Mouse (Mus musculus): Measurements from ENCODE around the gene Efcab9.

The Efcab9 gene

GRCm38 (mm10) chr11:32555103-32555689 is 23.3 kb upstream of the Efcab9 start:
- no peak for DNase-seq

DNA sequence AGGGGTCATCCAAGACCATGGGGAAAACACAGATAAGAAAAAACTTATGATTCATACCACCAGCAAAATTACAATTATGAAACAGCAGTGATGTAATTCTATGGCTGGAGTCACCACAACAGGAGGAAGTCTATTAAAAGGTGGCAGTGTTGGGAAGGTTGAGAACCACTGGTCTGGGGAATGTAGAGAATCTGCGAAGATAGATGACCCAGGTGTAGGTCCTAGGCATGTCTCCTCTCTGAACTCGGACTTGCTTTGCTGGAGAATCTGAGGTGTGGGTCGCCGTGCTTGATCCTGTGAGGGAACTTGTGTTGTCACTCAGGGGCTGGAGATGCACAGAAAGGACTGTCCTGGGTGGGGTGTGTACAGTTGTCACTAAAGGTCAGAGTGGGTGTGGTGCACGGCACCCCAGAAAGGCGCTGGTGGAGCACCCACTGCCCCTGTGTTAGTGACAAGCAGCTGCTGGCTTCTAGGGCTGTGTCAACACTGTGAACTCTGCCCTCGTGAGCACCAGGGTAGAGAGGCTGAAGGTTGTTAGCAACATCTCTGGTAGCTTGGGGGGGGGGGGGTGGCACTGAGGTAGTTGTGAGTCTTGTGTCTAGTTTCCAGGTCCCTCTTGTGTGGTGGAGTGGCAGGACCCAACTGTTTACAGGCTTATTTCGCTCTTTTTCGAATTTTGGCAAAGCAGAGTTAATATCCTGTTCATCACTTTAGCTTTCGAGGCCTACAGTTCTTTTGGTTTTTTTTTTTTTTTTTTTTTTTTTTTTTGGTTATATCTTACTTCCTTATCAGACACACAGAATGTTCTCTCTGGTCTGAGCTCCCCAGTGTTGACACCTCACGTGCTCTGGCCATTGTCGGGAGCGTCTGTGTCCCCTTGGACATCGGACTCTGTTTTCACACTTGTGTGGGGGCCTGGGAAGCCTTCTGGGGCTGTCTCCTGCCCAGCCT is 22.5 kb upstream of the Efcab9 start:
- DNase-seq, result no peak

GRCm38 (mm10) chr11:32553311-32554140 is 21.6 kb upstream of the Efcab9 start:
- no peak for DNase-seq

DNA sequence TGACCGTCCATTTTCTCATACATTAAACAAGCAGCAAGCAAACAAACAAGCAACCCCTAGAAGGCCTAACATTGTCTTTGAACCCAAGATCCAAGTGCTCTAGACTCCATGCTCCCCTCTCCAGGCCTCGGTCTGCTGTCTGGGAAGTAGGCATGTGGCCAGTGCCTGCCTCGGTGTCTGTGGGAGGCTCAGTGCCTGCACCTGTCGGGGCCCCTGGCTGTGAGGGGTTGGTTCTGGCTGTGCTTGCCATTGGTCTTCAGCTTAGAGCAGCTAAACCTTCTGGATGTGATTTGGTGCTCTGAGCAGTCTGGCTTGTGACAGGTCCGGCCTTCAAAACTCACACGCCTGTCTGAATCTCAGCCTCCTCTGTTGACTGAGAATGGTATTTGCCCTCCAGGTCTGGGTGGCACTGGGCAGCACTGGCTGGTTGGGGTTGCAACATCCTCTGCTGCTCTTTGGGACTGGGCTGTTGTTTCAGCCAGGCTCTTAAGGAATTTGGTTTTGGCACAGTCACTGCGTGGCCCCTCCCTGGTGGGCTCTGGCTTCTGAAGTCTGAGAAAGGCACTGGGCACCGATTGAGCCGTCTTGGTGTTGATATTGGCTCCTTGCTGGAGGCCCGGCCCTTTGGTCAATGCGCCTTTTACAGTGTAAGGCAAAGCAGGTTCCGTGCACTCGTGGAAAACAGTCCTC is 20.7 kb upstream of the Efcab9 start:
- DNase-seq, result no peak

- no peak for DNase-seq
Measured at GRCm38 (mm10) chr11:32551579-32552297, 19.9 kb upstream of the Efcab9 start.

- no peak for DNase-seq
Measured at GRCm38 (mm10) chr11:32551056-32551455, 19.2 kb upstream of the Efcab9 start.

GRCm38 (mm10) chr11:32550102-32550501 is 18.2 kb upstream of the Efcab9 start:
- DNase-seq, result no peak

- DNase-seq, result no peak
Measured at GRCm38 (mm10) chr11:32549236-32549635, 17.4 kb upstream of the Efcab9 start.

DNA sequence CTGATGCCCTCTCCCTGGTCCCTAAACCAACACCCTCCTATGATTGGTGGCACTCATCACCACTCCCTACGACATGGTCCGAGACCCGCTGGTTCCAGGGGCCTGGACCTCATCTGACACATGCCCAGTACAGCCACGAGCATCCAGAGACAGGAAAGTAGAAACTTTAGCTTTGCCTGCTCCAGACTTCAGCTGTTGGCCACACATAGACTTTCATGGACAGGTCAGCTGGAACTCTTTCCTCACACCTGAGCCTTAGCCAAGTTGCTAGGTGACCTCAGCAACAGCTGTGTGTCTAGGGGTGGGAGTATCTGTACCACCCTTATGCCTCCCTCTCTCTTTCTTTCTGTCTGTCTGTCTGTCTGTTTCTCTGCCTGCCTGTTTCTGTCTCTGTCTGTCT is 16.4 kb upstream of the Efcab9 start:
- DNase-seq, result no peak

DNA sequence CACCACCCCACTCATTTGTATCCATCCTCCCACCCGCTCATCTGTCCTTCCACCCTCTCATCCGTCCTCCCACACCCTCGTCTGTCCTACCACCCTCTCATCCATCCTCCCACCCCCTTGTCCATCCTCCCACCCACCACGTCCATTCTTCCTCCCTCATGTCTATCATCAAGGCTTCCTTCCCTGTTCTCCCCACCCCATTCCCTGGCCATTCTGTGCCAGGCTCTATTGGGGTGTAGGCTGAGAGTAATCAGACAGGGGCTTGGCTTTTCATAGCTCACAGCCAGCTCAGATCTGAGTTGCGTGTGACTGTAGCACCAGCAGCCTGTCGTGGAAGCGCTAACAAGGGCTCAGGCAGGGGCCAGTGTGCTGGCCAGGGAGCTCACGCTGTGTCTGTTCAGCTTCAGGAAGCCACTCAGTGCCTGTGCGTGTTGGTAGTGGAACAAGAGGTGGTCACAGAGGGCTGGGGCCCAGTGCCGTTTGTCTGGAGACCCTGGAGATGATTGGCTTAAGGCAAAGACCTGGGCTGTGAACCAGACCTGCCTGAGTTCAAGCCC is 15.6 kb upstream of the Efcab9 start:
- DNase-seq, result no peak

DNA sequence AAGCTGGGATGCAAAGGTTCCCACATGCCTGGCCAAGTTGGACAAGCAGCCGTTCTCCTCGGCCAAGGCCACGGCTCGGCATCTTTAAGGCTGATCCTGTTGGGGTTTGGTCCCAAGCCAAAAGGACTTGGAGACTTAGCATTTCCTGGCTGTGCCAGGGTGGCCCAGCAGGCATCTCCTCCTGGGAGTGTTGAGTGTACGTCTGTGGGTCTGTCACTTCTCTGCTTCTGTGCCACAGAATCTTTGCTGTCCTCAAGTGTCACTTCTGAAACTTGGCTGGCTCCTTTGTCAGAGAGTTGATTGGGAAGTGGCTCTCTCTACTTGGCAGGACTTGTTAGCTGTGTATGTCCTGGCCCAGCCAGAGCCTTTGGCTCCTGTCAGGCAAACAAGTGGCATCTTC is 14.6 kb upstream of the Efcab9 start:
- no peak for DNase-seq

GRCm38 (mm10) chr11:32545605-32546004 is 13.7 kb upstream of the Efcab9 start:
- DNase-seq, result peak; percentile 48

- no peak for DNase-seq
Measured at GRCm38 (mm10) chr11:32544497-32544896, 12.6 kb upstream of the Efcab9 start.

DNA sequence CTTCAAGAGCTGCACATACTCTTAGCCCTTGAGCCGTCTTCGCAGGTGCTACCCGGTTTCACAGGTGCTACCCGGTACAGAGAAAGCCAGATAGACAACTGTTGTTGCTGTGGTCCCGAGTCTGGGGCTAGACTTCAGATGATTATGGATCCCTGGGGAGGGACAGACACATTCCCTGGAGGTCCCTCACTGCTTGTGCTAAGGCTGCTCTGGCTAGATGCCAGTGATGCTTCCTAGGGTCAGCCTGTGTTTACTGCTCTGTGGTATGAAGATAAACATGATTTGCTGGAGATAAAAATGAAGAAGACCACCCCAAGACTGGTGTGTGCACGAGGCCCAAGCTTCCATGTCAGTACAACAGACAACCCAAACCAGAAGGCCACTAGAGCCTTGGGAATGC is 12.2 kb upstream of the Efcab9 start:
- DNase-seq, result no peak

DNA sequence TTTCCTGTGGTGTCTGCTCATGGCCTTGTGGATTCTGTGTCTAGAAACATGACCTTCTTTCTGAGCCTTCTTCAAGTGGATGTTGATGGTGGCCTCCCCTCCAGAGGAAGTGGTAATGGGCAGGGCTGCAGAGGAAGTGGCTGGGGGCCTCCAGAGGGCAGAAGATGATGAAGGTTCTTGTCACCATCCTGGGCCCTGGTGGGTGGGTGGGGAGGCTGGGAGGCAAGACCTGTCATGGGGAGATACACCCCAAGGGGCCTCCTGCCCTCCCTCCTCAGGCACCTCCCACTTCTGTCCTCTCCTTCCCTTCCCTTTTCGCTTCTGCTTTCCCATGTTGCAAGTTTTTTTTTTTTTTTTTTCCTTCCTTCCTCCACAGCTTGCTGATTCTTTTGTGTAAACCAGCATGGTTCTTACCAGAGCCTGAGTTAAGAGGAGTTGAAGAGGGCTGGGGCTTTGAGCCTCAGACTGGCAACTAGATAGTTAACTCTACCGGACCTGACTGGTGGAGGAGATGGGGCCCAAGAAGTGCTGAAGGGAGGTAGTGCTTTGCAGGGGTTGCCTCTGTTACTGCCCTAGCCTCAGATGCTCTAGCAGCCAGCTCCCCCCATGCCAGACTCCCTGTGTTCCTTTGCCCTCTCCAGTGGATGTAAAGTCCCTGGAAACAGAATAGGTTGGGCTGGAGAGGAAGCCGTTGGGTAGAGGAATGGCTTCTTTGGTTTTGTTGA is 11.0 kb upstream of the Efcab9 start:
- DNase-seq, result no peak

DNA sequence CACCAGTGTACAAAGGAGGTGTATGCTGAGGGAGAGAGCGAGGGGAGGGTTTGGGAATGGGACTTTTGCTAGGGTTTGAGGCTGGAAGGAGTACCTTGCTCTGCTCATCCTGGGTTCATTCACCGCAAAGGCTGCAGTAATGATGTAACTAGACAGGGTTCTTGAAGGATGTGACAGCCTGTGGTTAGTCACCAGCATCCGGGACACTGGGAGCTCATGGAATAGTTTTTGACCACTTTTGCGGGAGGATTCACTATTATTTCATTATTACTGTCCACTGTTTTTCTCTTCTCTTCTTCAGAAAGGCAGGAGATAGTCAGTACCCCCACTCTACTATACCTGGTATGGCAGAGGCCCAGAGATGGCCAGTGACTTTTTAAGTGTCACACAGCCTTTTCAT is 10.3 kb upstream of the Efcab9 start:
- DNase-seq, result no peak

- DNase-seq, result no peak
Measured at GRCm38 (mm10) chr11:32540463-32540862, 8.6 kb upstream of the Efcab9 start.

DNA sequence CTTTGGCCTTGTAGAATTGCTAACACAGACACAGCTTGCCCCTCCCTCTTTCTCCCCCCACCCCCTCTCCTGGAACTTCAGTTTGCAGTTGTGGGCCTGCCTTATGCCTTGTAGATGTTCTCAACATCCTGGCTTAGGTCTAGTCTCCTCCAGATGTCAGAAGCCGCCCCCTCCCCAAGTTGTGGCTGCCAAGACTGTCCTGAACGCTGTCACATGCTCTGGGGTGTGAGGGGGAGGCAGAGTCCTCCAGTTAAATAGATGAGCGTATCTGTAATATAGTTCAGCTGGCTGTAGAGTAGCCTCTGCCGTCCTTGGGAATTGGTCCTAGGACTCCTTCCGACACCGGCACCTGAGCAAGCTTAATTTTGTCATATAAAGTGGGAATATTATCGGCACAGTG is 7.8 kb upstream of the Efcab9 start:
- no peak for DNase-seq

- DNase-seq, result no peak
Measured at GRCm38 (mm10) chr11:32538846-32539245, 7.0 kb upstream of the Efcab9 start.

DNA sequence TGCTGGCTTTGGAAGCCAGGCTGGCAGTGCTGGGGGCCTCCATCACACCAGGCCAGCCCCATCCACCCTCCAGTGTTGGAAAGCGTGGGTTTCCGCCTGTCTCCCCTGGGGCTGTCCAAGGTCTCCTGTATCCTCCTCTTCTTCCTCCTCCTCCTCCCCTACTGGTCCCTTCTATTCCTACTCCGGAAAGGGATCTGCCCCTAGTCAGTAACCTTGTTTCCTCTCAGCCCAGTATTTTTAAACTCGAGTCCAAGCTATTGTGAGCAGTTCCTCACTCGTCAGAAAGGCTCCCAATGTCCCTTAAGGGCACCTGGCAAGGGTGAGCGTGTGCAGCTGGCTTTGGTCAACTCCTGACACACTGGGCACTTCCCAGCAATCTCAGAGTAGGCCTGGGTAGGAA is 6.6 kb upstream of the Efcab9 start:
- no peak for DNase-seq

GRCm38 (mm10) chr11:32536954-32537353 is 5.1 kb upstream of the Efcab9 start:
- no peak for DNase-seq

Data from right cerebral cortex, postnatal 25 days (tissue).